Mouse (Mus musculus) frontal cortex, postnatal 10 days (tissue): ENCODE data around the gene Dpf2.
A peak's percentile ranks its signal among the peaks of the same experiment; 100 is the strongest.

ENCODE experiments used
- DNase-seq, 2 experiments: peaks; one replicate each; pipeline ENCODE4 v3.0.0; 2022; ENCODE audit warnings: low spot score in 2 of 2, mixed read lengths in 1 of 2

The Dpf2 gene

DNA sequence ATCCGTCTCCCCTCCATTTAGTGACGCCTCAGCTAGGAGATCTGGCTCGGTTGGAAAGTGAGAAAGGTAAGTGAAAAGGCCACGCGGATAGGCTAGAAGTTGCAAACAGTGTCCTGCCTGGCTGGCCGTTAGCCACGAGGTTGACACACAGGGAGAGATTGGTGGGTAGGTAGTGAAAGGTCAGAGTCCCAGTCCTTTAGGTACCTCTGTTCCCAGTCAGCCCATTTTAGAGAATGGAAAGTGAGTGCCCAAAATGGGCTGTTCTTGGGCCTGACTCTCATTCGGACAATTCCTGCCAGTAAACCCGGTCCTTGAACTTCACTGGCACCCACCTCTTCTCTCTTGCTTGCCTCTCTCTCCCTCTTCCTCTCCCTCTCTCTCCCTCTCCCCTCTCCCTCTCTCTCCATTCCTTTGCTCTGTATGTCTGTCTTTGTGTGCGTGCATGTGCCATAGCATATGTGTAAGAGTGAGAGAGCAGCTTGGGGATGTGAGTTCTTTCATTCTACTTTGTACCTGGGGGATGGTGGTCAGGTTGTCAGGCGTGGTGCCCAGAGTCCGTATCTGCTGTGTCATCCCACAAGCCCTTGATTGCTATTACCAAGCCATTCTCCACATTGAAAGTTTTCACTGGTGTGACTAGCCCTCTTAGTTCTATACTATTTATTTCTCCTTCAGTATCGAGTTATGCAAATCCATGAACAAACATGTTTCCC, at the start of gene Dpf2:
TSS of gene Dpf2 (minus strand) at position 4 of the 713 bp plus-strand sequence.
- no peak for DNase-seq

DNA sequence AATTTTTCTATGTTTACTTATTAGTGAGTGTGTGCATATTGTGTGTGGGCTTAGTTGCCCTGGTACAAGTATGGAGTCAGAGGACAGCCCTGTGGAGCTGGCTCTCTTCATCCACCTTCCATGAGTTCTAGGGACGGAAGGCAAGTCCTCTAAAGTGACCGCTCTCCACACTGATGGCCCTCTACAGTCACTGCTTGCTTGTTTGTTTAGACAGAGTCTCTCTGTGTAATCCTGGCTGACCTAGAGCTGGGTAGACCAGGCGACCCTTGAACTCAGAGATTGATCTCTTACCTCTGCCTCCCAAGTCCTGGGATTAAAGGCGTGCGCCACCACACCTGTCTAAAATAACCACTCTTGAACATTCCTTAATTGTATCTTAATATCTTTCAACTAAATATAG, 44.6 kb upstream of the Dpf2 start:
- DNase-seq: no peak

DNA sequence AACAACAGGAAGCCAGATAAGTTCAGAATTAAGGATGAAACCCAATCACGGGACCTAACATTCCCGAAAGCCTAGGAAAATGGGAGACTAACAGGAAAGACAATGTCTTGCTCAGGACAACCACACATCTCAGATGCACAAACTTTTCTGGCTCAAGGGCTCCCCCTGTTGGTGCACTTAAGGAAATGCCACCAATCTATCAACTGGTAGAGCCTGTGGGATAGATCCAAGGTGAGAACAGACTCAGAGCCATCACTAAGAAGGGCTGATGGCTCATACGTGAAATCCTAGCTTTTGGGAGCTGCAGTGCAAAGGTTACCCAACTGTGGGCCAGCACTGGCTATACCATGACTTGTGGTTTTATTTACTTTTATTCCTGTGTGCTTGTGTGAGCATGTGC, 43.9 kb upstream of the Dpf2 start:
- peak; percentile 28 to 63 for DNase-seq

DNA sequence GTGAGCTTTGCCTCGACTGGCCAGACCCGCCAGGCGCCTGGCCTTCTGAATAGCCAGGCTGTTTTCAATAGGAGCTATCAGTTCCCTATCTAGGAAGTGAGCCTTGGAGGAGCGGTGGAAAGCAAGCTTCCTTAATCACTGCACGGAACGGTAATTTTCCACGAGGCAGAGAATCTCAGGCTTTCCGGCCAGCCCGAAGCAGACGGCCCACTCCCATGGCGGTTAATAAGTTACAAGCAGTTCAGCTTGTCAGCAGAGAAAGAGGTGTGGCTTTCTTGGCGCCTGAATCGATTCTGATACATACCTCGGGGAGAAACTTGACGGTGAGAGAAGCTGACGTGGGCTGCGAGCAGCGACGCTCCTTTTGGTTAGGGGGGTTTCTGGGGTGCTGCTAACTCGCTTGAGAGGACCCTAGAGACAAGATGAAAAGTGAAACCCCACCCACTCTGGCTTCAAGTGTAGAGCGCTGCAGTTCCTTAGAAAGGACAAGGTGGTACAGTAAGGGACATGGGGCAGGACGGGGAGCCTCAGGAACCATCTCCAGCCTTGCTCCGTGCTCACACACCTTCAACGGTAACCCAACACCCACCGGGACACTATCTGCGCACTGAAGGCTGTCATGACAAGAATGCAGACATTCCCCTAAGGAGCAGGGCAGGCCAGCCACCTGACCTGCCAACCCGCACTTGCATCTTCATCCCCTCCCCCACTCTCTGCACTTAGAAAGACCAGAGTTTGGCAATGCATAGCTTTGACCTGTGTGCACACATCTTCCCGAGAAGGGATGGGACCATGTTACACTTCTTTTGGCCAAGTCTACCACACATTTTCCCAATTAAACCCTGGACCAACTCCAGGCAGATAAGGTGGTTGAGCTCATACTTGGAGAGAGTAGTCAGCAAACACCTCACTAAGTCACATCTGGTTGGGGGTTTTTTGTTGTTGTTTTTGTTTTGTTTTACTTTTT, 43.2 kb upstream of the Dpf2 start:
- DNase-seq: no peak

DNA sequence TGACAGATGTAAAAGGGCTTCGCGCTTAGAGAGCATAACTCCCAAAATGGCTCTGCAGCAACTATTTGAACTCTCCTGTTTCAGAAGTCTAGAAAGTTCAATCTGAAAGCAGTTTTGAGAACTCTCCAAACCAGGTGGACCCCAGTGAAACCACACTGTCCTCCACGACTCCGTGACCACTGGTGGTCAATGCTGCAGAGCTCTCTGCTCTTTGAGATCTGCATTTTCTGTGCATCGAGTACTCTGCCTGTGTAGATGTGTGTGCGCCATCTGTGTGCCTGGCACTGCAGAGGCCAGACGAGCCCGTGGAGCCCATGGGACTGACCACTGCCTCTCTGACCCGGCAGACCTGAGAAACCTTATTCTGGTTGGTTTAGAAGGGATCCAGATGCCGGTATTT, 42.1 kb upstream of the Dpf2 start:
- no peak for DNase-seq

DNA sequence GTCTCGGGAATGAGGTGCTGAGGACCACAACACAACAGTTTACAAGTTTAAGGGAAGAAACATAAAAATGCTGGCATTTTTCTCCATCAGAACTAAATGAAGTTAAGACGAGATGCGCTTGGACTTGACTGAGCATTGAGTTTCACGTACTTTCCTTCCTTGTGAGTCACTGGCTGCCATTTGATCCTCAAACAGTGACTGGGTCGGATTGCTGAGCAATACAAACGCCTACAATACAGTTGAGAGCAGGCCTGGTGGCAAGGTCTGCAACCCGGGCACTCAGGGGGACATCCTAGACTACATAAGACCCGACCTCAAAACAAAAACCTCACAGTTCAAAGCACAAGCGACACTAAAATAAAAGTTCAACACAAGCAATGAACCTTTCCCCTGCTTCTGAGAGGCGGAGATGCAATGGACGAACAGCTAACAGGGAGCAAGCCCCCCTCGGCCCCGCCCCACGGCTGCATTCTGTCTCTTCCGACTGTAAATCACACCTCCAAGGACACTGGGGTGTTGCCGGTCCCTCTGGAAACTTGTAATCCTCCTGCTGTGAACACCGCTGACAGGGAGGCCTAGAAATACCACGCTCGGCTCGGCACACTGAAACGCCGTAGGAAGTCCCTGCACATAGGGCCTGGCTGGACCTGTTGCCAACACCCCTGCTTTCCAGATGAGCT, 41.4 kb upstream of the Dpf2 start:
- no peak for DNase-seq

DNA sequence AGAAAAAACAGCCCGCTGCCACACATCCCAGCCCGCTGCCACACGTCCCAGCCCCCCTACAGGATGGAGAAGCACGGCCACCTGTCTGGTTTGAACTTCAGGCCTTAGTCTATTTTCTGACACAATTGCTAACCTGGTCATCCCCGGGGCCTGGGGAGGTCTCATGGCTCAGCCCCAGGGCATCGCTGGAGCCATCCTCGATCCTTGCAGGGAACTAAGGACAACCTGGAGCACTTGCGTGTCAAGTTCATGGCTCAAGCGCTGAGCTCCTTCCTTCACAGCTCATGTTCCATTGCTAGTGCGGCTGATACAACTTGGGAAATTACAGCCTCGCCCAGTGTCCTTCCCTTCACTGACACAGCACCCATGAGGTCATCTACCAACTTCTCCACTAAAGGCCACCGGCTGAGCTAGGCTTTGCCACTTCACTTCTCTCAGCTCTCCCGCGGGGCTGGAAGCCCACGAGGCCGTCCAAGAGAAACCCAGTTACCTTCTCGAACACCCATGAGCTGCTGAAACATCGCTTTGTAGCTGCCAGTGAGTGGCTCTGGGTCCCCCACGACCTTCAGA, 40.5 kb upstream of the Dpf2 start:
- no peak for DNase-seq

DNA sequence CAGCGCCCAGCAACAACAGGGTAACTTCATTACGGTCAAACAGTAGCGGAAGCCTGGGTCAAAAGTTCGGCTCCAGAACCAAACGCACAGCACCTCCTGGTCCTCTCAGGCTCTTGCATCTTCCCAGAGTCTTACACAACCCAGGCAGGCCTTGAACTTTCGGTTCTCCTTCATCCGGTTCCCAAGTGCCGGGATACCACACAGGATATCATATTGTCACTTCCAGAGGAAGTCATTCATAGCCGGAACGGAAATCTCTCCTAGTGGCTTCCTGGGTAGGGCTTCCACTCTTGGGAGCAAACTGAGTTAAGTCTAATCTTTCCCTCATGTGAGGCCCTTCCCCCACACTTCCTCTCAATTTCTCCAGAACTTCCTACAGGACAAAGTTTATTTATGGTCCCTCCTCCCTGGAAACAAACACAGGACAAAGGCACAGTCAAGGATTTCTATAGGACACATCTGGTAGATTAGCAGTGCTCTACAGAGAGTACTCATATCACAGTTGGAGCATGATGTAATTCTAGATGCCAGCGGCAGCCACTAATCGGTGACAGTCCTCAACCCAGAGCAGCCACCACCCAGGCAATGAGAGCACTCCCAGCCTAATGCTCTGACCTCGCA, 39.4 kb upstream of the Dpf2 start:
- no peak for DNase-seq

DNA sequence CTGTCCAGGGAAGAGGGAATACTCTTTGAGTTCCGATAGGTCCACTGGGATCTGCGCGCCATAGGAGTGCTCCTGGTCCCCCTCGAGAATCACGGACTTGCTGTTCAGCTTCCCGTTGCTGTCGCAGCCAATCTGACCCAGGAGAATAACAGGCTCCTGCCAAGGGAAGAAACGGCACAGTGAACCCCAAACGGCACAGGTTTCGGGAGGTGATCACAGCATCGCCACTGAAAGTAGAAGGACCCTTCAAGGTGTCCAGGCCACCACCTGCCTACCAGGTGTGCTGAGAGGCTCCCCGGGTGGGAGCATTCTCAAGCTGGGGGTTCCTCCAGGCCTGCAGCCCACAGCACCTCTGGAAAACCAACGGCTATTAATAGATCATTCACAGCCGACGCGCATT, 38.8 kb upstream of the Dpf2 start:
- DNase-seq: no peak

DNA sequence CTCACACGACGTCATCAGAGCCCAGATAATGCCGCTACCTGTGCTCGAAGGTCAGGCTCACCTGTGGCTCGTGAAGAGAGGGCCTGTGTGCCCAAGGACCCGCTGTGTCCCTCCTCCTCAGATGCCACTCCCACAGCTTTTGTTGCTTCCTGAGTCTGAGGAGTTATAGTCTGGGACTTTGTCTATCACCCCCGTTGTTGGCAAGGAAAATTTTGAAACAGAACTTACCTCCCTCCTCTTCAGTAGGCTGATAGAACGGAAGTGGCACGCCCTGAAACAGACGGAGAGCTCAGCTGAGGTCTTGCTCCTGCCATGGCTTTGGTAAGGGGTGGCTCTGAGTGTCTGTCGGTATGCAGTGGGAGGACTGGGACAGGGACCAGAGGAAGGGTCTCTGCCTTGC, 37.4 kb upstream of the Dpf2 start:
- DNase-seq: no peak

DNA sequence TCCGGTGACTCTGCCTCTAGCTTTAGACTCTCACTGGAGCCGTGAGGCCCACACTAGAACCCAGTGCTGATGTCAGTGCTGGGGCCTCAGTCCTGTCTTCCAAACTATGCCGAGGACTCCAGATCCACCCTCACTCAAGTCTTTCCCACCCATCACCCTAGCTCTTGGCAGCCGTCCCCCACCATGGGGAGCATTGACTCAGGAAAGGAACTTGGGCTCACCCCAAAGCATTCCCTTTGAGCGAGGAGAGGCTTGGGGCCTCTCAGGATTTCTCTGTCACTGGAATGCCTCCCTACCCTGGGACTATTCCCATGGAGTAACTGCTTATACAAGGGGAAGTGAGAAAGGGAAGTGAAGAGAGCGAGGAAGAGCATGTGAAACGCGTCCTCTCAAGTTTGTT, 33.1 kb upstream of the Dpf2 start:
- DNase-seq: no peak

DNA sequence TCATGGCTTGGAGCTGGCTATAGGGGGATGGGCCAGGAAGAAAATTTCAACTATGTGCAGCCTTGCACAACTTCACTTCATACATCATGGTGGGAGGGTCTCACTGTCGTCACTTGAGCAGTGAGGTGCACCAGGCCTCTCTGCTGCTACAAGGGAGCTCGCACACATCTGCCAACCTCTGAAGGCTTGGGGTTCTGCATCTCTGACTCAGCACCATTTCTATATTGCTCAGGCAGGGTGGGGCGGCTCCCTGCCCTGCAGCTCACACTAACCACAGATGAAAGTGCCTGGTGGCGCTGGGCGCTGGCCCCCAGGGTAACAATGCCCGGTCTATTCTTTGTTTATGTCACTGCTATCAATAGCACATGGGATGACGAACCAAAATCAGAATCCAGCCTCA, 32.2 kb upstream of the Dpf2 start:
- no peak for DNase-seq

DNA sequence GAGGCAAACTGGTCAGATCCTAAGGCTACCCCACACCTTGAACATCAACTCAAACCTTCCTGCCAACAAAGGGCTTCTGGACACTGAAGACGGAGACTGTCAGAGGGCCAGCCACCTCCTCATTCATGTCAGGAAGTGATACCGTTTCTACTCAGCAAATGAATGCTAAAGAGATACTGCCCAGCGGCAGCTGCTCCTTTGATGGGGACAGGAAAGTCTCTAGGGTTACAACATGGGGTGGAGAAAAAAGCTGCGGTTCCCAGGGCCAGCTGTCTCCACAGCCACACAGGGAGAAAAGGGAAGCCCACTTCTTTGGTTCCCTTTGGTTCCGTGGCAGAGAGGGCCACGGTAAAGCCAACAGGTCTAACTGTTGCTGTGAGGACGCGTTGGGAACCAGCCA, 31.3 kb upstream of the Dpf2 start:
- no peak for DNase-seq

DNA sequence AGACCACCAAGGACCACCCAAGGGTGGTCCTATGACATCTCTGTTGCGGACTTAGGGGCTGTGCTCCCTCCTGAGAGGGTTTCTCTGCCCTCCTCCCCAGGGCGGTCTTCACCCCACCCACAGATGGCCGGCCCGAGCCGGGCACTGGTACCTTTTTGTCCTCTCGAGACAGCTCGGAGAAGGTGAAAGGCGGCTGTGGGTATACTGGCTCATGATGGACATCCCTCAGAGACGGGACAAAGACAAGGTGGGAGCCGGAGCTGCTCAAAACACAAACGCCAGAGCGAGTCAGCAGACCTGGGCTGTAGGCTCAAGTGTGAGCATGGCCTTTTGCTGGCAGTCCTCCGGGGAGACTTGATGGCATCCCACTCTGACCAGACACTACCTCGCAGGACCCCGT, 30.6 kb upstream of the Dpf2 start:
- DNase-seq: no peak

DNA sequence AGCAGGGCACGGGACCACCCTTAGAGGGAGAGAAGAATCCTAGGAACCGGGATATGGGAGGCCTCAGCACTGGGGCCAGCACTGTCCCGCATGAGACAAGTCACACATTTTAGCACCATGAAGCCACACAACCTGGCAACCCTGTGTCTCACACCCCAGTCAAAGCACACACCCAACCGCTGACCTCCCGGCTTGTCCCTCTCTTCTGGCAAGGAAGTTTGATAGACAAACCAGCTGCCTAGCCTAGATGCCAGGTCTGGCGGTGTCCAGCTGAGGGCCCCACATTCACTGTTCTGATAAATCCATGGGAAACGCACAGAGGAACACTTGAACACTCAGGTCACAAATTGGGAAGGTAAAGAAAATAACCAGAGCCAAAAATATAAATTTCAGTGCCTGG, 29.8 kb upstream of the Dpf2 start:
- DNase-seq: no peak

DNA sequence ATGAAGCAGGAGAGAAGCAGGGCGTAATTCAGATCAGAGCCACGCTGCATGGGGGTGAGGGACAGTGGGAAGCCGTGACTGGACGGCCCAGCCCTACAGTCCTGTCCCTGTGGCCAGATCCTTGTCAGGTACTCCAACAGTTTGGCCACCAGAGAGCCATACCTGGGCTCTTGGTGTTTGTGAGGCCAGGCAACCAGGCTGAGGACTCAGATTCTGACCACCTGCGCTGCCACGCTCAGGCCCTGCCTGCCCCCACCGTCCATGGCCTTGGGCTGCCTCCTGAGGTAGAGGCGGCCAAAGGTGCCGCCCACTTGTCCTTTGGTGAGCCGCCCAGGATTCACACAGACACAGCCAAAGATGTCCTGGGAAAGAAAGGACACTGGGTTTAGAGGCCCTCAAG, 27.8 kb upstream of the Dpf2 start:
- no peak for DNase-seq

DNA sequence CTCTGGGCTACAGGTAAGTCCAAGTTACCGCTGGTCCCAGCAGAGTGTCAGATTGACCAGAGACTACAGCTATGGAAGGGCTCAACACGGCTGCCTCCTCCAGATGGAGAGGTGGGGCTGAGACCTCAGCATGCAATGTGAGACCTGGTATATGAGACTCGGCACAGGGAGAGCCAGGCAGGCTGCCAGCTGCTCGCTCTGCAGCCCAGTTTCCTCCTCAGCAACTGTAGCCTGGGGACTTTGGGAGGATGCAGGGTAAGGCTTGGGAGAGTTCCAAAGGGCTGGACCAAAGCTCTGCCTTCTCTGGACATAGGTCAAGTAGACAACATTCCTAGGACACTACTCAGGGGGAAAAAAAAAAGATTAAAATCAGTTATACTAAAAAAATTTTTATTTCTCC, 27.4 kb upstream of the Dpf2 start:
- DNase-seq: peak in 1 of 2 experiments; percentile 27

DNA sequence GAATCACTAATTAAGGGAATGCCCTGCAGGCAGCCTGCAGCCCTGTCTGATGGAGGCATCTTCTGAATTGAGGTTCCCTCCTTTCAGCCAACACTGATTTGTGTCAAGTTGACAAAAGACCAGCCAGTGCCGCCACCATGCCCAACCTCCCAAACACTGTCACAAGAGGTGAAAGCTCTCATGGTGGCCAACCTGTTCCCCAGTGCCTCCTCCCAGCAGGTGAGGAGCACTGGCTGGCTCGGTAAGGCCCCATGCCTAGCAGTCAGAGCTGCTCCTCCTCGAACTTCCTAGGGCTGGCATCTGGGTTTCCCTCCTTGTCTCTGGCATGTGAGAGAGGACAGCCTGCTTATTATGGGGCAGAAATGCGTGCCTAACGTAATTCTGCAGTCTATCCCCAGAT, 26.9 kb upstream of the Dpf2 start:
- no peak for DNase-seq

DNA sequence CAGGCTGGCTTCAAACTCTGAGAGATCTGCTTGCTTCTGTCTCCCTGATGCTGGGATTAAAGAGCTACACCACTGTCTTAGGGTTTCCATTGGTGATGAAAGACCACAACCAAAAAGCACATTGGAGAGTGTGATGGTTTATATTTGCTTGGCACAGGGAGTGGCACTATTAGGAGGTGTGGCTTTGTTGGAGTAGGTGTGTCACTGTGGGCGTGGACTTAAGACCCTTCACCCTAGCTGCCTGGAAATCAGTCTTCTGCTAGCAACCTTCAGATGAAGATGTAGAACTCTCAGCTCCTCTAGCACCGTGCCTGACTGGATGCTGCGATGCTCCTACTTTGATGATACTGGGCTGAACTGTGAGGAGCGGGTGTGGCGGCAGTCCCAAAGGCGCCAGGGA, 25.7 kb upstream of the Dpf2 start:
- DNase-seq: no peak

DNA sequence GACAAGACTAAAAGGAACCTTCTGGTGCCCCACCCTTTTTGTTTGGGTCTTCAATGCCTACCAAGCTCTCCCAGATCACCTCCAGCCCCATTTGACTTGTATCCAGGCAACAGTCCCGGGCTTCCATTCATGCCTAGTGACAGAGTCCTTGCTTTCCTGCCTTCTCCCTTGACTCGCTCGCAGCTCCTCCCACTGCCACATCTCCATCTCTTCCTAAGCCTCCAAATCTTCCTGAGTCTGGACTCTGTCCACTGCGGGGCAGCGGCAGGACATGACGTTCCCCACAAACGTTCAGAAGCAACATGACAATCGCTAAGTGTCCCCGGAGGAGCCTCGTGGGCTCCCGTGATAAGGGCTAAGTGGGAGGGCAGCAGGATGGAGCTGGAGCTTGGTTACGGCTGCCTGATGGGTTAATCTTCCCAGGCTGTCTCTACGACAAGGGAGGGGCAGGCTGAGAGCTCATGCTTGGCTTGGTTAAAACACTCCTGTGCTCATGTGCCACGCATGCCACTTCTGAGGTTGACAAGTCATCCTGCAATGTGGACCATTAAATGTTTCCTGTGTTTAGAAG, 25.1 kb upstream of the Dpf2 start:
- no peak for DNase-seq

DNA sequence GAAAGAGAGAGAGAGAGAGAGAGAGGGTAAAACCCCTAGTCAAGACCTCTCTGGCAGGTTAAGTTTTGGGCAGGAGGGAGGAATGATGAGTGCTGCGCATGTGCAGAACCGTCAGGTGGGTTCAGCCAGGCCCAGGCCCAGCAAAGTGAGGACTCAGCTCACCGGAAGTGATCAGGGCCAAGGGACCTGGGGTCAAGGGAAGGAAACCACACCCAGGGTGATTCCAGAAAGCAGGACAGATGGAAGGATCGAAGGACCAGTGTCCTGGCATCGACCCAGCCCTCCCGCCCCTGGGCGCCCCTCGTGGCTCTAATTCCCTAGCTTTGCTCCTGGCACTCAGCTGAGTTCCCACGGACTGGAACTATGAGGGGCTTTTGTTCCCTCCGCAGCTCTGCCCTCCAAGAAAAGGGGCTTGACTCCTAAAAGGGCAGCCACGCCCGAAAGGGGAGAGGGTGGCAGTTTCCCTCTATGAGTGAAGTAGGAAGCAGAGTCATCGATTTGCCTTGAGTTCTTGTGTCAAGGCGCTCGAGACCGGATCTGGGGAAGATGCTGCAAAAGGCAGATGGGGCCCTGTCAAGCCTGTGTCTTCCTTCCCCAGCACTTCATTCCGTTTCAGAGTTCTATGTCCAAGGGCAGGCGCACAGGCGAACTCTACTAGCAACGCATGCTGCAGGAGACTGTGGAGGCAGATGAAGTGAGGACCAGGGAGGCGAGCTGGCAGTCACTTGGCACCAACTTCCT, 24.5 kb upstream of the Dpf2 start:
- no peak for DNase-seq
